Mouse (Mus musculus) forebrain, postnatal 0 days (tissue): ENCODE data around the gene Ces2g. TPM values are rescaled to one million over a fixed set of nuclear protein-coding genes. Genes with fewer than 3 reads are reported as not detected.

ENCODE experiments used
- ATAC-seq: fragments of 200-750 bp; cut with Nextera tagmentation; 2 replicates; pipeline ENCODE4 v1.8.0; 2017; ENCODE audit warnings: mild to moderate bottlenecking, moderate library complexity
- DNase-seq: peaks from one replicate; pipeline ENCODE4 v3.0.0-alpha.2; 2015
- H3K27ac ChIP-seq: fragments of 300-500 bp; sonication (generic); 2 replicates; pipeline ENCODE4 v1.5.1; 2014; ENCODE audit warnings: low read depth, mild to moderate bottlenecking, antibody characterized with exemption, low read length, moderate library complexity, mixed read lengths
- H3K27me3 ChIP-seq: fragments of 300-500 bp; sonication (generic); 2 replicates; pipeline ENCODE4 v1.6.1; 2014; ENCODE audit warnings: mild to moderate bottlenecking, low read length, mixed read lengths; ENCODE audit not compliant: insufficient read depth
- H3K36me3 ChIP-seq: fragments of 300-500 bp; sonication (generic); 2 replicates; pipeline ENCODE4 v1.6.1; 2014; ENCODE audit warnings: mild to moderate bottlenecking, moderate library complexity; ENCODE audit not compliant: insufficient read depth
- H3K4me1 ChIP-seq: fragments of 300-500 bp; sonication (generic); 2 replicates; pipeline ENCODE4 v1.6.1; 2014; ENCODE audit warnings: antibody characterized with exemption; ENCODE audit not compliant: insufficient read depth
- H3K4me2 ChIP-seq: fragments of 300-500 bp; sonication (generic); 2 replicates; pipeline ENCODE4 v1.6.1; 2014; ENCODE audit warnings: low read depth, mild to moderate bottlenecking, moderate library complexity
- H3K4me3 ChIP-seq: fragments of 300-500 bp; sonication (generic); 2 replicates; pipeline ENCODE4 v1.5.1; 2014; ENCODE audit warnings: low read depth, low read length, mixed read lengths
- H3K9ac ChIP-seq: fragments of 300-500 bp; sonication (generic); 2 replicates; pipeline ENCODE4 v1.6.1; 2014; ENCODE audit warnings: mild to moderate bottlenecking
- H3K9me3 ChIP-seq: fragments of 300-500 bp; sonication (generic); 2 replicates; pipeline ENCODE4 v1.6.1; 2016; ENCODE audit warnings: low read length
- CTCF ChIP-seq: sonication (generic); IDR thresholded peaks from 2 replicates; pipeline ENCODE4 v1.5.1; 2016; ENCODE audit warnings: antibody characterized with exemption, control low read depth, low read depth
- WGBS: fragments of 180-500 bp; shearing (Covaris S2); extraction: QIAGEN DNeasy Blood & Tissue Kit; methylation state at CpG from one replicate; pipeline ENCODE4 v1.1.7; 2014; 5-methylcytosine and 5-hydroxymethylcytosine counted together
- polyA plus RNA-seq: library from polyadenylated mRNA; unstranded; fragments of >200 nt; fragmentation: Nextera tagmentation; extraction: Ambion mirVana; gene quantifications from 2 replicates; pipeline ENCODE4 v1.2.1, GENCODE M21; 2015
- total RNA-seq: library from RNA; depleted of rRNA; stranded (reverse); fragments of >200 nt; gene quantifications from 2 replicates; pipeline ENCODE4 v1.2.3, GENCODE M21; 2014

Gene Ces2g
- total and polyA plus RNA-seq, 2 experiments from 2014 or later, result 0.08 to 0.76 TPM

GRCm38 (mm10) chr8:104963375-104963894, 1.9 kb downstream of the Ces2g start:
- no peak for TF ChIP-seq CTCF

GRCm38 (mm10) chr8:104984126-104984525, 22.6 kb downstream of the Ces2g start:
- H3K4me1 ChIP-seq, result no peaks in the 10 kb centered on the region
- H3K4me3 ChIP-seq, result no peak overlapping the region
- TF ChIP-seq CTCF, result no peak
- H3K9me3 ChIP-seq, result 0 out of 2 replicates have a peak, but pooled peaks cover 3% of the 10 kb centered on the region
- H3K27ac ChIP-seq, result no peak overlapping the region
- no peak overlapping the region for H3K9ac ChIP-seq
- ATAC-seq (no peak), DNase-seq (no peak)
- H3K27me3 ChIP-seq, result no peaks in the 10 kb centered on the region
- no peak overlapping the region for H3K4me2 ChIP-seq
- 92% methylated on average over 5 of the region's 5 CpGs for WGBS
- no peaks in the 10 kb centered on the region for H3K36me3 ChIP-seq

More at GRCm38 (mm10) chr8:104963375-104963894, 1.9 kb downstream of the Ces2g start:
- no peaks in the 10 kb centered on the region for H3K36me3 ChIP-seq
- DNase-seq (no peak), ATAC-seq (no peak)
- H3K9me3 ChIP-seq, result no peaks in the 10 kb centered on the region
- 83% methylated on average over 4 of the region's 4 CpGs for WGBS
- no peak overlapping the region for H3K4me2 ChIP-seq
- no peaks in the 10 kb centered on the region for H3K27me3 ChIP-seq
- no peak overlapping the region for H3K4me3 ChIP-seq
- H3K4me1 ChIP-seq, result no peaks in the 10 kb centered on the region
- no peak overlapping the region for H3K27ac ChIP-seq
- H3K9ac ChIP-seq, result no peak overlapping the region

- 0 out of 2 replicates have a peak, but pooled peaks cover 3% of the 10 kb centered on the region for H3K9me3 ChIP-seq
- no peak overlapping the region for H3K4me3 ChIP-seq
- H3K36me3 ChIP-seq, result no peaks in the 10 kb centered on the region
- TF ChIP-seq CTCF, result no peak
- H3K9ac ChIP-seq, result no peak overlapping the region
- H3K27me3 ChIP-seq, result no peaks in the 10 kb centered on the region
- no peak overlapping the region for H3K27ac ChIP-seq
- no peak overlapping the region for H3K4me2 ChIP-seq
- no peak for ATAC-seq
- 95% methylated on average over 2 of the region's 2 CpGs for WGBS
- DNase-seq, result no peak
- no peaks in the 10 kb centered on the region for H3K4me1 ChIP-seq
Observed at GRCm38 (mm10) chr8:104984942-104985341, 23.4 kb downstream of the Ces2g start.

DNA sequence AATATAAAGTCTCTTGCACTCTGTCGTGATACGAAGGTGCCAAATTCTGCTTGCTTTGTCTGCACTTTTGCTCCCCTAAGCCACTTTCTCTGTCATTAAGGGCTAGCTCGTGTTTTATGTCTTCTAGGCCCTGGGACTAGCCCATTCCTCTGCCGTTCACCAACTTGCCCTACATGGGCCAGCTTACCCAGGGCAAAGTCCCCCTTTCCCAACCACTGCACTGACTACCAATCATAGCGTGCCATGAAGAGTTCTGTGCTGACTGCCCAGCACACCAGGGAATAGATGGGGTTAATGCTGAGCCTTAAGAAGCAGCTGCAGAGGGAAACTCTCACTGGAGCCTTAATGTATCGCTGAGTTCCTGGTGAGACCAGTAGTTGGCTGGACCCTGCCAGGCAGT, 36.7 kb downstream of the Ces2g start:
- Histone ChIP-seq H3K4me2 (no peak overlapping the region), H3K27ac (no peak overlapping the region), H3K9me3 (no peaks in the 10 kb centered on the region), H3K4me3 (no peak overlapping the region), H3K9ac (no peak overlapping the region), H3K36me3 (no peaks in the 10 kb centered on the region), H3K27me3 (no peaks in the 10 kb centered on the region), H3K4me1 (no peaks in the 10 kb centered on the region)
- DNase-seq, result no peak
- no peak for ATAC-seq
- 75% methylated on average over 6 of the region's 6 CpGs for whole genome bisulfite sequencing
- no peak for TF ChIP-seq CTCF

- no peaks in the 10 kb centered on the region for H3K4me1 ChIP-seq
- no peak overlapping the region for H3K9ac ChIP-seq
- DNase-seq (no peak), ATAC-seq (no peak)
- no peak for TF ChIP-seq CTCF
- H3K27ac ChIP-seq, result no peak overlapping the region
- H3K9me3 ChIP-seq, result no peaks in the 10 kb centered on the region
- H3K27me3 ChIP-seq, result no peaks in the 10 kb centered on the region
- H3K4me3 ChIP-seq, result no peak overlapping the region
- no peak overlapping the region for H3K4me2 ChIP-seq
- WGBS, result 88% methylated on average over 6 of the region's 6 CpGs
- H3K36me3 ChIP-seq, result no peaks in the 10 kb centered on the region
Observed at GRCm38 (mm10) chr8:104999183-104999582, 37.7 kb downstream of the Ces2g start.

GRCm38 (mm10) chr8:105000586-105000985, 39.1 kb downstream of the Ces2g start, which contains the start of gene Ces2h:
Gene Ces2h (plus strand): TSS chr8:105000853.
- Histone ChIP-seq H3K4me2 (no peak within 1 kb of the TSS), H3K27ac (no peak within 1 kb of the TSS), H3K9me3 (no peaks in the 10 kb centered on the region), H3K36me3 (no peaks in the 10 kb centered on the region), H3K27me3 (no peaks in the 10 kb centered on the region), H3K9ac (no peak within 1 kb of the TSS), H3K4me3 (no peak within 1 kb of the TSS), H3K4me1 (no peaks in the 10 kb centered on the region)
- 85% methylated on average over 7 of the region's 7 CpGs for whole genome bisulfite sequencing
- no peak for TF ChIP-seq CTCF
- ATAC-seq (no peak), DNase-seq (no peak)

GRCm38 (mm10) chr8:105010000-105010399, 48.5 kb downstream of the Ces2g start:
- no peak overlapping the region for H3K4me2 ChIP-seq
- no peaks in the 10 kb centered on the region for H3K27me3 ChIP-seq
- no peaks in the 10 kb centered on the region for H3K36me3 ChIP-seq
- H3K4me1 ChIP-seq, result no peaks in the 10 kb centered on the region
- WGBS, result 91% methylated on average over 2 of the region's 2 CpGs
- H3K27ac ChIP-seq, result no peak overlapping the region
- H3K4me3 ChIP-seq, result no peak overlapping the region
- no peak overlapping the region for H3K9ac ChIP-seq
- no peak for ATAC-seq
- DNase-seq, result no peak
- no peak for TF ChIP-seq CTCF
- H3K9me3 ChIP-seq, result no peaks in the 10 kb centered on the region

- H3K4me3 ChIP-seq, result no peak overlapping the region
- DNase-seq, result no peak
- no peaks in the 10 kb centered on the region for H3K36me3 ChIP-seq
- no peaks in the 10 kb centered on the region for H3K27me3 ChIP-seq
- no peak overlapping the region for H3K27ac ChIP-seq
- no peak for ATAC-seq
- no peaks in the 10 kb centered on the region for H3K4me1 ChIP-seq
- H3K9me3 ChIP-seq, result no peaks in the 10 kb centered on the region
- no peak overlapping the region for H3K4me2 ChIP-seq
- WGBS, result 79% methylated on average over 12 of the region's 12 CpGs
- no peak overlapping the region for H3K9ac ChIP-seq
- TF ChIP-seq CTCF, result no peak
Observed at GRCm38 (mm10) chr8:105011136-105011535, 49.6 kb downstream of the Ces2g start.
